ENCODE assay signal across 8 mouse cellular contexts in the genomic region with DNA sequence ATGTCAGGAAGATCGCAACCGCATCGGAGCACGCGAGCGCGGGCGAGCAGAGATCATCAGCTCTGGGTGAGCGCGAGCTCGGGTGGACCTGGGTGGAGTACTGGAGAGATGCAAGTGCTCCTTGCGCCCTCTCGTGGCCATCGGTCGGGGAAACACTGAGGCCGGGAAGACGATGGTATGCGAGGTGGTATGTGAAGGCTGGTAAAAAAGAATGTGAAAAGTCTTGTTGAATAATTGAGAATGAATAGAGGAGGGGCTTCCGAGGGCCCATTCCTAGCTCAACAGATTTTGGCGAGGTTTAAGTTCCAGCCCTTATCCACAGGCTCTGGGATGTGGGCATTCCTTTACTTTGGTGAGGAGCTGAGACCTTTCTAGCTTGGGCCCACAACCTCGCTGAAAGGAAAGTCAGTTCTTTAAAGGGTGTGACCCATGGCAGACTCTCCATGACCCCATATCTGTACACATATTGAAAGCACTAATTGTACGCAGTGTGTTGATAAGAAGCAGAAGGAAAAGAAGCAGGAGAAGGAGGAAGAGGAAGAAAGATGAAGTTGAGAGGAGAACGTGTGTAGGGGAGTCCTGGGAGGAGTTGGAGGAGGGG. TPM values are rescaled to one million over a fixed set of nuclear protein-coding genes. Genes with fewer than 3 reads are reported as not detected.
DNase-seq lines count a peak whose midpoint lies in the region; ATAC-seq and TF ChIP-seq lines count a peak whose summit lies in the region.

No protein-coding gene starts in this region.

- peak overlapping the region; percentile 33; the same call in 1 of the 2 replicates for H3K9ac ChIP-seq in embryonic facial prominence, embryonic 15.5 days
- H3K9ac ChIP-seq in kidney, embryonic 14.5 days (ENCODE audit: low read depth, low read length): peak overlapping the region; percentile 51
- peak overlapping the region; percentile 50 for H3K9ac ChIP-seq in limb, embryonic 15.5 days

- no peak overlapping the region for H3K27ac ChIP-seq in bone marrow macrophage, adult 2 months (ENCODE audit: insufficient read depth, low read depth, low read length)
- H3K27ac ChIP-seq in embryonic facial prominence, embryonic 15.5 days (replicated peaks): no peak overlapping the region; the same call in 1 of the 2 replicates
- H3K27ac ChIP-seq in kidney, embryonic 14.5 days (ENCODE audit: low read depth, low read length): no peak overlapping the region
- H3K27ac ChIP-seq in limb, embryonic 15.5 days: no peak overlapping the region

- TF ChIP-seq CTCF in bone marrow macrophage, adult 2 months (IDR thresholded peaks at IDR 0.05; ENCODE audit: low read depth, low read length): peak; percentile 83

- no peaks in the 10 kb centered on the region for H3K36me3 ChIP-seq in embryonic facial prominence, embryonic 15.5 days
- H3K36me3 ChIP-seq in kidney, embryonic 14.5 days (ENCODE audit: control insufficient read depth, insufficient read depth, low read length): no peaks in the 10 kb centered on the region
- no peaks in the 10 kb centered on the region for H3K36me3 ChIP-seq in limb, embryonic 15.5 days

- H3K9me3 ChIP-seq in embryonic facial prominence, embryonic 15.5 days (replicated peaks): no peaks in the 10 kb centered on the region
- H3K9me3 ChIP-seq in kidney, embryonic 14.5 days (ENCODE audit: control insufficient read depth, low read length): no peaks in the 10 kb centered on the region
- no peaks in the 10 kb centered on the region for H3K9me3 ChIP-seq in limb, embryonic 15.5 days

- H3K4me3 ChIP-seq in bone marrow macrophage, adult 2 months (ENCODE audit: insufficient read depth, low read length): peak overlapping the region; percentile 32
- peak overlapping the region; percentile 44 for H3K4me3 ChIP-seq in embryonic facial prominence, embryonic 15.5 days (replicated peaks)
- peak overlapping the region; percentile 35 for H3K4me3 ChIP-seq in kidney, embryonic 14.5 days (ENCODE audit: low read length)
- peak overlapping the region; percentile 40 for H3K4me3 ChIP-seq in limb, embryonic 15.5 days

- H3K27me3 ChIP-seq in embryonic facial prominence, embryonic 15.5 days: no peaks in the 10 kb centered on the region
- H3K27me3 ChIP-seq in kidney, embryonic 14.5 days (ENCODE audit: control insufficient read depth, insufficient read depth, low read length): no peaks in the 10 kb centered on the region
- no peaks in the 10 kb centered on the region for H3K27me3 ChIP-seq in limb, embryonic 15.5 days

- peak; percentile 88 to 90 for DNase-seq in B cell, adult 2 months
- DNase-seq in heart, adult 9 months (ENCODE audit: low spot score in 2 of 2): peak; percentile 55 to 77
- peak; percentile 46 to 68 for DNase-seq in monocyte, adult 2 months (ENCODE audit: low read depth in 1 of 2, low spot score in 2 of 2)
- peak; percentile 82 to 88 for DNase-seq in spleen, postnatal 14 days (ENCODE audit: low spot score in 2 of 2)

- peak; percentile 87 for ATAC-seq in embryonic facial prominence, embryonic 15.5 days (ENCODE audit: insufficient number of reproducible peaks, low FRiP score, low TSS enrichment, low read depth)
- peak; percentile 94 for ATAC-seq in kidney, embryonic 14.5 days (ENCODE audit: low FRiP score, low TSS enrichment)
- peak; percentile 70 for ATAC-seq in limb, embryonic 15.5 days (ENCODE audit: insufficient number of reproducible peaks, low FRiP score, low TSS enrichment, low read depth)

- H3K4me2 ChIP-seq in embryonic facial prominence, embryonic 15.5 days (replicated peaks): peak overlapping the region; percentile 79
- peak overlapping the region; percentile 75 for H3K4me2 ChIP-seq in kidney, embryonic 14.5 days (replicated peaks; ENCODE audit: low read depth, low read length)
- H3K4me2 ChIP-seq in limb, embryonic 15.5 days: peak overlapping the region; percentile 81

- 10% methylated on average over 23 of the region's 23 CpGs for WGBS in embryonic facial prominence, embryonic 15.5 days
- WGBS in kidney, embryonic 14.5 days: 12% methylated on average over 23 of the region's 23 CpGs
- WGBS in limb, embryonic 15.5 days: 10% methylated on average over 23 of the region's 23 CpGs

- 0 out of 2 replicates have a peak, but pooled peaks cover 2% of the 10 kb centered on the region for H3K4me1 ChIP-seq in bone marrow macrophage, adult 2 months (ENCODE audit: control insufficient read depth, insufficient read depth, low read length)
- H3K4me1 ChIP-seq in embryonic facial prominence, embryonic 15.5 days: peaks cover 11% of the 10 kb centered on the region; the same call in 1 of the 2 replicates
- H3K4me1 ChIP-seq in kidney, embryonic 14.5 days (ENCODE audit: control insufficient read depth, insufficient read depth, low read length): no peaks in the 10 kb centered on the region
- H3K4me1 ChIP-seq in limb, embryonic 15.5 days: 0 out of 2 replicates have a peak, but pooled peaks cover 10% of the 10 kb centered on the region

- TF ChIP-seq POLR2A in bone marrow macrophage, adult 2 months (IDR thresholded peaks at IDR 0.05; ENCODE audit: borderline replicate concordance, low read depth, low read length): no peak

RNA-seq across cellular contexts. Expression of gene Dnajb1, which starts 14.5 kb away (rescaled TPM):
- 19.4 and 19.9 TPM in 2 replicates for polyA plus RNA-seq in bone marrow macrophage, adult 2 months (2012; ENCODE audit: insufficient read depth, insufficient read length, missing spikeins)
- polyA plus RNA-seq in embryonic facial prominence, embryonic 15.5 days (2015; fragmentation: Nextera tagmentation; extraction: Ambion mirVana): 75.2 and 76.6 TPM in 2 replicates
- polyA plus RNA-seq in kidney, embryonic 14.5 days (2014; fragmentation: Nextera tagmentation; extraction: Ambion mirVana): 42.5 and 48.9 TPM in 2 replicates
- 78.5 and 79.1 TPM in 2 replicates for polyA plus RNA-seq in limb, embryonic 15.5 days (2015; fragmentation: Nextera tagmentation; extraction: Ambion mirVana)

RNA-seq across cellular contexts. Expression of gene Tecr, which starts 14.7 kb away (rescaled TPM):
- 189 and 215 TPM in 2 replicates for polyA plus RNA-seq in bone marrow macrophage, adult 2 months (2012; ENCODE audit: insufficient read depth, insufficient read length, missing spikeins)
- polyA plus RNA-seq in embryonic facial prominence, embryonic 15.5 days (2015; fragmentation: Nextera tagmentation; extraction: Ambion mirVana): 540 and 549 TPM in 2 replicates
- 661 and 682 TPM in 2 replicates for polyA plus RNA-seq in kidney, embryonic 14.5 days (2014; fragmentation: Nextera tagmentation; extraction: Ambion mirVana)
- polyA plus RNA-seq in limb, embryonic 15.5 days (2015; fragmentation: Nextera tagmentation; extraction: Ambion mirVana): 544 and 583 TPM in 2 replicates

RNA-seq across cellular contexts. Expression of gene Gipc1, which starts 30.0 kb away (rescaled TPM):
- 25.6 and 32.2 TPM in 2 replicates for polyA plus RNA-seq in bone marrow macrophage, adult 2 months (2012; ENCODE audit: insufficient read depth, insufficient read length, missing spikeins)
- polyA plus RNA-seq in embryonic facial prominence, embryonic 15.5 days (2015; fragmentation: Nextera tagmentation; extraction: Ambion mirVana): 180 and 192 TPM in 2 replicates
- 168 and 210 TPM in 2 replicates for polyA plus RNA-seq in kidney, embryonic 14.5 days (2014; fragmentation: Nextera tagmentation; extraction: Ambion mirVana)
- polyA plus RNA-seq in limb, embryonic 15.5 days (2015; fragmentation: Nextera tagmentation; extraction: Ambion mirVana): 182 and 187 TPM in 2 replicates

RNA-seq across cellular contexts. Expression of gene Ptger1, which starts 44.0 kb away (rescaled TPM):
- 0.16 and 0.53 TPM in 2 replicates for polyA plus RNA-seq in bone marrow macrophage, adult 2 months (2012; ENCODE audit: insufficient read depth, insufficient read length, missing spikeins)
- 1.2 and 1.4 TPM in 2 replicates for polyA plus RNA-seq in embryonic facial prominence, embryonic 15.5 days (2015; fragmentation: Nextera tagmentation; extraction: Ambion mirVana)
- 0.97 and 1.3 TPM in 2 replicates for polyA plus RNA-seq in kidney, embryonic 14.5 days (2014; fragmentation: Nextera tagmentation; extraction: Ambion mirVana)
- 0.95 and 1.1 TPM in 2 replicates for polyA plus RNA-seq in limb, embryonic 15.5 days (2015; fragmentation: Nextera tagmentation; extraction: Ambion mirVana)

RNA-seq across cellular contexts. Expression of gene Ndufb7, which starts 56.0 kb away (rescaled TPM):
- polyA plus RNA-seq in bone marrow macrophage, adult 2 months (2012; ENCODE audit: insufficient read depth, insufficient read length, missing spikeins): 130 and 134 TPM in 2 replicates
- 285 and 288 TPM in 2 replicates for polyA plus RNA-seq in embryonic facial prominence, embryonic 15.5 days (2015; fragmentation: Nextera tagmentation; extraction: Ambion mirVana)
- polyA plus RNA-seq in kidney, embryonic 14.5 days (2014; fragmentation: Nextera tagmentation; extraction: Ambion mirVana): 348 and 423 TPM in 2 replicates
- polyA plus RNA-seq in limb, embryonic 15.5 days (2015; fragmentation: Nextera tagmentation; extraction: Ambion mirVana): 253 and 288 TPM in 2 replicates
